Mouse (Mus musculus): ENCODE measurements at regions not wholly inside any gene's neighbourhood (a gene's known extent, or its start where the extent isn't known, plus 50 kb on each side); places are given as distances from the start of the nearest gene placed in this dataset.

GRCm38 (mm10) chr1:152167716-152168115 lies 77.8 kb upstream of the 1700025G04Rik start:
- no peak for DNase-seq (ENCODE audit: low spot score in 2 of 2)

- DNase-seq (ENCODE audit: low spot score in 2 of 2): no peak
Observed at GRCm38 (mm10) chr1:152165490-152165905, 75.6 kb upstream of the 1700025G04Rik start.

DNA sequence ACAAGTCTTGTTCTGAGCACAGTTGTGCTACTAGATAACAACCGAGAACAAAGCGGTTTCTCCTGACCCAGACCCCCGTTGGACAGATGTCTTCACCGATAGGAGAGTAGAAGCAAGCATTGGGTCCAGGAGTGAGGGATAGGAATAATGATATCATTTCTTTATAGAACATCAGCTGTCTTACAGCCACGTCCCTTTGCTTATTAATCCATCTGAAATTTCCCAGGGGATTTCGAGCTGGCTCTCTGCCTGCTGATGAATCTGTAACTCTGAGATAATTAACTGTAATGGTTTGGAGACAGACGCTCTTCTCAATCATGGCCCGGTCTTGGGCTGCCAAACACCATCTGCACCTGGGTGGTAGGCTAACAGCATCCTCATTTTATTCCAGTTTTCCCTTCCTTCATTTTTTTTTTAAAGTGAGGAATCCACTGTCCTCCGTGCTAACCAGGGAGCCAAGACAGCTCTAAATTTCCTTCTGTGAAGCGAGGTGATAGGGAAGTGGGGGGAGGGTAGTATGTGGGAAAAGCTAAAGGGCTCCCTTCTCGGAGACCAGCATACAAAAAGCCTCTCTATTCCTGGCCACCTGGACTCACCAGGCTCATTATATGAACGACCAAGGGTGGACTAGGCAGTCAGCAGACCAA lies 75.0 kb upstream of the 1700025G04Rik start:
- no peak for DNase-seq (ENCODE audit: low spot score in 2 of 2)

DNA sequence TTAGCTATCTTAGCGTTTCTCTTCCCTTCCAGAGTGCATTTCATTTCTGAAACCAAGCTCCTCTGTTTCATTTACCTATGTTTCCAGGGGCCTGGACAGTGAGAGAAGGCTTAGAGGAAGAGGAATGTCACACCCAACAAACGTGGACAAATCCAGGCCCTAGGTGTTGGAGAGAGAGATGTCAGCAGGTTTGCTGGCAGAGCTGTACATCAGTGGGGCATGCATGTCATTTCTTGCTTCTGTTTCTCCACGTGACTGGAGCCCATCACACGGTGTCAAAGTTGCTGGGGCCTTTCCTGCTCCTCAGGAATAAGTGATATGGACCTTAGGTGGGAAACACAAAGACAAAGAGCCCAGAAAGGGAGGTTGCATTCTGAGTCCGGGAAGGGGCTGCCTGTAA lies 74.3 kb upstream of the 1700025G04Rik start:
- DNase-seq (ENCODE audit: low spot score in 2 of 2): no peak

DNA sequence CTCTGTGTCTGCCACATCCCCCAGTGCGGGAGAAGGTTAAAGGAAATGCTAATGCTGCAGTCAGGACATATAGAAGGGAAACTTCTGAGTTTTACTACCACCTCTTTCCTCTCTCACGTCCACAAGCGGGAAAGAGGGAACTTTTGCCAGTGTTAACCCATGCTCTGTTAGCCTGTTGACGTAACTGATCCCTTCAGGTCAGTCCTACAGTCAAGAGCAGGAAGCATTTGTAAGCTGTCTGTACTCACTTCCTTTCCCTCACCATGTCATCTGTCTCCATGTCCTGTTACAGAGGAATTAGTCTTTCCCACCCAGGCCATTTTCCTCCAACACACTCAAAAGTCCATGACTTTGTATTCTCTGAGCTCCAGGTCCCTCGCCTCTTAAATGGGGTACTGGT lies 62.5 kb upstream of the 1700025G04Rik start:
- no peak for DNase-seq (ENCODE audit: low spot score in 2 of 2)

DNA sequence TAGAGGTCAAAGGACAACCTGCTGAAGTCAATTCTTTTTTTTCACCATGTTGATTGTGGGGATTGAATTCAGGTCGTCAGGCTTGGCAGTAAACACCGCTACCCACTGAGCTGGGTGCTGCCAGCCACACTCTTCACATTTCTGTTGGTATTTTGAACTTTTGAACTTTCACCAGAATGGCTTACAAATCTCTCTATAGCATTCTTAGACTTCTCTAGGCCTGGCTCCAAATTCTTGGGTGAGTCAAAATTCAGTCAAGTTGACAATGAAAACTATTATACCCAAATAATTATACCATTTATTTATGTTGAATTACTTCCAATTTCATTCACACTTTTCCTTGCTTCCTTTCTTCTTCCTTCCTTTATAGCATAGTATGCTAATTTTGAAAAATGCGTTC lies 58.8 kb upstream of the 1700025G04Rik start:
- no peak for DNase-seq (ENCODE audit: low spot score in 2 of 2)

DNA sequence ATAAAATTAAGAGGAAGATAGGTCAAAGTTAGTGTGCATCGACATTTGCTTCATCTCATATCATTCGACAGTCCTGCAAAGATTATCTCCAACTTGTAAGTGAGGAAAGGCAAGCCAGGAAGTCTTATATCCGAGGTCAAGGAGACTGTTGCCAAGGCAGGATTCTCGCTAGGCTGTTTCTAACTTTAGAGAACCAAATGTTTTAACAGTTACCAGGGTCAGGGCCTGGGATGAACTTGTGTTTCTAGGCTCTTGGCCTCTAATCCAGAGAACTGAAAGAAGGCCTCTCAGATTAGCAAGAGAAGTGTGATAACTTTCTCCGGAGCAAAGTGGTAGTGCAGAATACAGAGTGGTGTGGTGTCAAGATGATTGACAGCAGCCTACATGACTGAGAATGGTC lies 50.2 kb upstream of the 1700025G04Rik start:
- peak; percentile 52 to 67 for DNase-seq (ENCODE audit: low spot score in 2 of 2)
